Comparison of ENCODE assay signal across 8 mouse cellular contexts in genomic region chr10:127755770-127756468, GRCm38 (mm10). TPM values are rescaled to one million over a fixed set of nuclear protein-coding genes. Genes with fewer than 3 reads are reported as not detected.
DNase-seq lines count a peak whose midpoint lies in the region; ATAC-seq and TF ChIP-seq lines count a peak whose summit lies in the region.

No protein-coding gene starts in this region.

- H3K36me3 ChIP-seq in testis, adult 2 months (ENCODE audit: control insufficient read depth, insufficient read depth, low read length): no peaks in the 10 kb centered on the region
- H3K36me3 ChIP-seq in limb, embryonic 15.5 days: no peaks in the 10 kb centered on the region
- H3K36me3 ChIP-seq in midbrain, embryonic 16.5 days (ENCODE audit: control insufficient read depth, insufficient read depth, low read length): no peaks in the 10 kb centered on the region

- H3K4me1 ChIP-seq in testis, adult 2 months (ENCODE audit: control insufficient read depth, insufficient read depth, low read length): peaks cover 9% of the 10 kb centered on the region
- peaks cover 5% of the 10 kb centered on the region; the same call in 1 of the 2 replicates for H3K4me1 ChIP-seq in limb, embryonic 15.5 days
- H3K4me1 ChIP-seq in midbrain, embryonic 16.5 days (ENCODE audit: control insufficient read depth, insufficient read depth, low read length): no peaks in the 10 kb centered on the region

- H3K4me2 ChIP-seq in limb, embryonic 15.5 days: peak overlapping the region; percentile 34
- H3K4me2 ChIP-seq in midbrain, embryonic 16.5 days (ENCODE audit: low read length): peak overlapping the region; percentile 30

- H3K9ac ChIP-seq in limb, embryonic 15.5 days: no peak overlapping the region
- no peak overlapping the region for H3K9ac ChIP-seq in midbrain, embryonic 16.5 days (ENCODE audit: low read depth, low read length)

- H3K4me3 ChIP-seq in testis, adult 2 months (ENCODE audit: control insufficient read depth, low read depth, low read length): peak overlapping the region; percentile 10
- peak overlapping the region; percentile 7; the same call in 1 of the 2 replicates for H3K4me3 ChIP-seq in limb, embryonic 15.5 days
- H3K4me3 ChIP-seq in midbrain, embryonic 16.5 days (ENCODE audit: low read depth, low read length): no peak overlapping the region

- 0 out of 2 replicates have a peak, but pooled peaks have one; percentile 15 for TF ChIP-seq POLR2A in testis, adult 2 months (IDR thresholded peaks at IDR 0.05; ENCODE audit: control insufficient read depth, low read depth, low read length)

- ATAC-seq in limb, embryonic 15.5 days (ENCODE audit: insufficient number of reproducible peaks, low FRiP score, low TSS enrichment, low read depth): no peak
- ATAC-seq in midbrain, embryonic 16.5 days: no peak

- WGBS in limb, embryonic 15.5 days: 45% methylated on average over 15 of the region's 18 CpGs
- 48% methylated on average over 17 of the region's 18 CpGs for WGBS in midbrain, embryonic 16.5 days

- peak overlapping the region; percentile 2; the same call in 1 of the 2 replicates for H3K27ac ChIP-seq in testis, adult 2 months (ENCODE audit: control insufficient read depth, insufficient read depth, low read depth, low read length)
- H3K27ac ChIP-seq in limb, embryonic 15.5 days: no peak overlapping the region
- no peak overlapping the region for H3K27ac ChIP-seq in midbrain, embryonic 16.5 days (ENCODE audit: low read length)

- H3K9me3 ChIP-seq in limb, embryonic 15.5 days: no peaks in the 10 kb centered on the region
- no peaks in the 10 kb centered on the region for H3K9me3 ChIP-seq in midbrain, embryonic 16.5 days (replicated peaks; ENCODE audit: control insufficient read depth, low read length, poor library complexity, severe bottlenecking)

- H3K27me3 ChIP-seq in testis, adult 2 months (ENCODE audit: control insufficient read depth, insufficient read depth, low read length): no peaks in the 10 kb centered on the region
- H3K27me3 ChIP-seq in limb, embryonic 15.5 days: no peaks in the 10 kb centered on the region
- H3K27me3 ChIP-seq in midbrain, embryonic 16.5 days (ENCODE audit: control insufficient read depth, insufficient read depth, low read depth, low read length): no peaks in the 10 kb centered on the region

- TF ChIP-seq CTCF in testis, adult 2 months (IDR thresholded peaks at IDR 0.05; ENCODE audit: control insufficient read depth, insufficient read depth, insufficient replicate concordance, low read depth, low read length): no peak

- DNase-seq in testis, postnatal 14 days (ENCODE audit: low spot score): no peak
- DNase-seq in heart, postnatal 4 days: peak; percentile 50
- no peak for DNase-seq in thymus, postnatal 4 days
- DNase-seq in ovary, postnatal 10 days (ENCODE audit: low spot score): no peak
- DNase-seq in thymus, adult 18-20 months: no peak

RNA-seq across cellular contexts. Expression of gene Rdh1, which starts 3.6 kb away (rescaled TPM):
- polyA plus RNA-seq in testis, adult 2 months (2012; rRNA removed): 0.07 TPM in 2 replicates
- total RNA-seq in heart, postnatal 4 days (2021): under 1 TPM; 0.14 TPM
- 0.64 and 0.71 TPM in 2 replicates for polyA plus RNA-seq in limb, embryonic 15.5 days (2015; fragmentation: Nextera tagmentation; extraction: Ambion mirVana)
- not detected in 2 replicates for polyA plus RNA-seq in midbrain, embryonic 16.5 days (2015; fragmentation: Nextera tagmentation; extraction: Ambion mirVana)

RNA-seq across cellular contexts. Expression of gene Rdh16f1, which starts 3.7 kb away (rescaled TPM):
- polyA plus RNA-seq in testis, adult 2 months (2012; rRNA removed): not detected in 2 replicates
- total RNA-seq in heart, postnatal 4 days (2021): under 1 TPM in 1 of 2 experiments, not detected in 1; 0.14 TPM
- 2.6 and 3.8 TPM in 2 replicates for polyA plus RNA-seq in limb, embryonic 15.5 days (2015; fragmentation: Nextera tagmentation; extraction: Ambion mirVana)
- polyA plus RNA-seq in midbrain, embryonic 16.5 days (2015; fragmentation: Nextera tagmentation; extraction: Ambion mirVana): 0.25 TPM in 1 of 2 replicates, not detected in the other

RNA-seq across cellular contexts. Expression of gene Gpr182, which starts 4.4 kb away (rescaled TPM):
- polyA plus RNA-seq in testis, adult 2 months (2012; rRNA removed): 0.37 and 0.57 TPM in 2 replicates
- 1 to 10 TPM; 5.6 to 6.8 TPM for total RNA-seq in heart, postnatal 4 days (2021)
- polyA plus RNA-seq in limb, embryonic 15.5 days (2015; fragmentation: Nextera tagmentation; extraction: Ambion mirVana): 1.4 and 1.6 TPM in 2 replicates
- polyA plus RNA-seq in midbrain, embryonic 16.5 days (2015; fragmentation: Nextera tagmentation; extraction: Ambion mirVana): 1.1 and 1.7 TPM in 2 replicates

RNA-seq across cellular contexts. Expression of gene Zbtb39, which starts 16.6 kb away (rescaled TPM):
- polyA plus RNA-seq in testis, adult 2 months (2012; rRNA removed): 3.8 and 4.4 TPM in 2 replicates
- 1 to 10 TPM; 9.6 to 9.8 TPM for total RNA-seq in heart, postnatal 4 days (2021)
- polyA plus RNA-seq in limb, embryonic 15.5 days (2015; fragmentation: Nextera tagmentation; extraction: Ambion mirVana): 2.4 and 2.8 TPM in 2 replicates
- polyA plus RNA-seq in midbrain, embryonic 16.5 days (2015; fragmentation: Nextera tagmentation; extraction: Ambion mirVana): 2.7 and 3.2 TPM in 2 replicates

RNA-seq across cellular contexts. Expression of gene Rdh9, which starts 20.3 kb away (rescaled TPM):
- polyA plus RNA-seq in testis, adult 2 months (2012; rRNA removed): 0.11 and 0.23 TPM in 2 replicates
- total RNA-seq in heart, postnatal 4 days (2021): under 1 TPM in 1 of 2 experiments, not detected in 1; 0.19 TPM
- not detected in 2 replicates for polyA plus RNA-seq in limb, embryonic 15.5 days (2015; fragmentation: Nextera tagmentation; extraction: Ambion mirVana)
- 0.15 TPM in 1 of 2 replicates, not detected in the other for polyA plus RNA-seq in midbrain, embryonic 16.5 days (2015; fragmentation: Nextera tagmentation; extraction: Ambion mirVana)
